Mouse (Mus musculus): Measurements from ENCODE around the gene Fhit. TPM values are rescaled to one million over a fixed set of nuclear protein-coding genes. Genes with fewer than 3 reads are reported as not detected.
A peak's percentile ranks its signal among the peaks of the same experiment; 100 is the strongest.

Gene Fhit
- total and polyA plus RNA-seq, 3 experiments: 2.9 to 12.5 (median 7.5) TPM

DNA sequence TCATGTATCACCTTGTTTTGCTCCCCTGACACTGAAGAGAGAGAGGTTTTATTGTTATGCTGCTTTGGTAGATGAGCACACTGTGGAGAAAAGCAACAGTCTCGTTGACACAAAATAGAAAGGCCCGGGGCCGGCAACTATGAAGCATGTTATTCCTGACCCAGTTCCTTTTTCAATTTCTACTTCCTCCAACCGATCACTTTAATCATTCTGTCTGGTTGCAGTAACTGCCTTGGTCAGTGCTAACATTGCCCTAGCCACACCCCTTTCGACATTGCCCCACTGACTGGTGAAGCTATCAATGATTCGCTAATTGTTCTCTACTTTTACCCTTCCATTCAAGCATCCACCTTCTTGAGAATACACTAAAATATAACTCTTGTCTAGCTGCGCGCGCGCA, 1028.0 kb downstream of the Fhit start:
- DNase-seq: no peak

DNA sequence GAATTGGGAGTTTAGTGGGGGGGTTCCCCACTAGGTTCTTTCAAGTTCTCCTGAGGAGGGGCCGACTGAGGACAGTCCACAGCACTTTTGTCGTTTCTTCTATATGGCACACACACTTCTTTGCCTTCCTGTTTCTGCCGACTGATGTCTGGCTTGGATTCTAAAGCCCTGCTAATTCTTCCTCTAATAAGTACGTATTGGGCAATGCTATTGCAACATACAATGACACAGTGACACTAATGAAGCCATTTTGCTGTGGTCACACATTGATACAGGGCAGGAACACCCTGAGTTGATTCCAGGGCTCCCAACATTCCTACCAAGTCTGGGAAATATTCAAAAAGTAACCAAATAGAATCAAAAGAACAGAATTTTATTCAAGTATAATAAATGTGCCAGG, 1032.2 kb downstream of the Fhit start:
- DNase-seq: no peak

DNA sequence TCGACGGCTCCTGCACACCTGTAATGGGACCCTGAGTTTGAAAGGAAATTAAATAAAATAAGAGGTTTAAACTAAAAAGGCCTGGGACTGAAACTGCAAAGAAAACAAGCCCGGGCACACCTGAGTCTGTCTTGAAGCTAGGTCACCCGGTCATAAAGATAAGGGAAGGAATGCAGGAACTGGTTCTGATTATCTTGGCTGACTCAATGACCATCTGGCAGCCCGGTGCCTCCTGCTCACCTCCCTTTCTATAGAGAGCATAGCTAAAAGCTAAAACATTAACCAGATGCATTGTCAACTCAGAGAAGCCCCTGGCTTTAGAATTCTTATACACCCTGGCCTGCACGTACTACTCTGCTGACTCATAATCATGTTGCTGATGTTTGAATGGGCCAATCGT, 1032.7 kb downstream of the Fhit start:
- no peak for DNase-seq

DNA sequence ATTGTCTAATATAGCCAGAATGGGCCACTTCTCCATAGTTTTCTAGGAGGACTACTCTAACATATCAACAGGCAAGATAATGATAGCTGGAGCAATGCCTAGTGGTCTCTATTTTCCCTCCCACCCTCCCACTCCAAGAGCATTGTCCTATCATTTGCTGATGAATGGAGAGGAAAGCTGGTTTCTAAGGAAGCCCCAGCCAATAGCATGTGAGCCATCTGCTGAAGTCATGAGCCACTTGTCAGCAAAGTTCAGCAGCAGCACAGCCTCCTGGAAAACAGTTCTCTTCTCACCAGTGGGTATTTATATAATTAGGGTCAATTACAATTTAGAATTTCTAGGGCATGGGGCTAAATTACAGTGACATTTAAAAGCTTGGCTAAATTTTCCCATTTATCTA, 1035.3 kb downstream of the Fhit start:
- DNase-seq: no peak

DNA sequence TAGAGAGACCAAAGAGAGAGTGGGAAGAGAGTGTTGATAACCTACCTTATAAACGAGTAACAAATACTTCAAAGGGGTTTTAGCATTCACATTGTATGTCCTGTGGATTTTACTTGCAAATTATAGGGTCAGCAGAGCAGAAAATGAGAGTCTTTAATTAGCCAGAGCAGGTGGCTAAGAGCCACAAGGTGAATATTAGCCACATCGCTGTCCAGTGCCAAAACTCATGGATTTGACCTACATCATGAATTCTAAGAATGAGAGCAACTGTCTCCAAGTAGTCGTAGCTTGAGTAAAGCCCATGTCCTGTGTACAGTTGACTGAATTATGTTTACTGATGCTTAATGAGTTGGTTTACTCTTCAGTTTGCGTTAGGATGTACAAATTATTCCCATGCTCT, 1039.7 kb downstream of the Fhit start:
- DNase-seq: no peak

DNA sequence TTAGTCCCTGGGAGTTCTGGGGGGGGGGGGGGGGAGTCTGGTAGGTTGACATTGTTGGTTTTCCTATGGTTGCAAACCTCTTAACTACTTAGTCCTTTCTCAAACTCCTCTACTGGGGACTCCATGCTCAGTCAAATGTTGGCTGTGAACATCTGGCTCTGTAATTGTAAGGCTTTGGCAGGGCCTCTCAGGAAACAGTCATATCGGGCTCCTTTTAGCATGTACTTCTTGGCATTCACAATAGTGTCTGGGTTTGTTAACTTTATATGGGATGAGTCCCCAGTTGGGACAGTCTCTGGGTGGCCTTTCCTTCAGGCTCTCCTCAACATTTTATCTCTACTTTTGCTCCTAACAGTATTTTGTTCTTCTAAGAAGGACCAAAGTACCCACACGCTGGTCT, 1065.6 kb downstream of the Fhit start:
- DNase-seq: no peak

DNA sequence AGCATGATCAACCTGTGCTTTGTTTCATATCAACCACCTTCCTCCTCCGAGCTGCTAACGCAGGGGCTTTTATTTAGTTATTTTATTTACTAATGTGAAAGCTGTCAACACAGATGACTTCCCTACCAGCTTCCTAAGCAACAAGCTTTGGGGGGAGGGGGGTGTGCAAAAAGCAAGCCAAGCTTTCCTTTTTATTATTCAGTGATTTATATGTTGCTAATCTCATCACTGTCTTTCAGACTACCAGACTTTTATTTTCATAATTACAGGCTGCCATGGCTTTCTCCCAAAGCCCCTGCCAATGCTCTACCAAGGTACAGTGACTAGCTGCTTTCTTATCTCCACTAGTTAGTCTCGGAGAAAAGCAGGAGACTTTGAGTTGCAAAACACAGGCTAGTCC, 1082.8 kb downstream of the Fhit start:
- DNase-seq: no peak

DNA sequence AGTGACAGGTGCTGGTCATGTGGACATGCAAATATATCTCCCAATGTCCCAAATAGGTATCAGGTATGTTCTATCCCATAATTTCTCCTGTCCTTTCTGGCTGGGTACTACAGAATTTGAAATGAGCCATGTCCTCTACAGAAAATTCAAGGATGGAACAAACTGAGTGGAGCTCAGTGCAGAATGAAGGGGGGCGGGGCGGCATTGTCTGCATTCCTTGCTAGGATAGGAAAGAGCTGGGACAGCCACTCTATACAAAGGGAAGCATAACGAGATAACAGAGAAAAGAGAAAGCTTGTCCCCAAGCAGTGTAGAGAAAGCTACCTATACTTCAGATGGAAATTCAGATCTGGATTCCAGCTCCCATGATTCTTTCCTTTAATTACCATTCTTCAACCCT, 1111.9 kb downstream of the Fhit start:
- DNase-seq: no peak

DNA sequence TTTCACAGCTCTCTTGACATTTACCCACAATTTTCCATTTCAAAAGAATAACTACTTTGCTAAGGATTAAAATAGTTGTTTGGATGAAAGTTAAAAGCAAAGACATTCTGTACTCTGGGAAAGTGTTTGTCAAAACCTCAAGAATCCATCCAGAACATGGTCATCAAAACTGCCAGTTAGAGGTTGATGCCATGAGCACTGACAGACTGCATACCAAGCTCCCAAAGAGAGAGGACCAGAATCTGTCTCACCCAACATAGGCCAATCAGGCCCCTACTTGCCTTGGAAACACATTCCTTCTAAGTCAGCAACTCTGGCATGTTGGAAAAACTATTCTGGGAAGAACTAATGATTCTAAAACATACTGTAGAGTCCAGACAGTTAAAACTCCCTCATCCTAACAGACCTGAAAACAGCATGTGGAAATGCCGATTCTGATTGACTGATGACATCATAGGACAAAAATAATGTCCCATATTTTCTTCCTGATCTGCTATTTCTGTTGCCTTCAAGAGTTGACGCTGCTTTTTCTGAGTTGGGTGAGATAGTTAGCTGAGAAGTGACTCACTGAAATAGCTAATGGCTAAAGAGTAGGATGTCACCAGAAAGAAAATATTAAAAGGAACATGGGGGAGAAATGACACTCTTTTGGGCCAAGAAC, 1114.6 kb downstream of the Fhit start:
- DNase-seq: no peak

DNA sequence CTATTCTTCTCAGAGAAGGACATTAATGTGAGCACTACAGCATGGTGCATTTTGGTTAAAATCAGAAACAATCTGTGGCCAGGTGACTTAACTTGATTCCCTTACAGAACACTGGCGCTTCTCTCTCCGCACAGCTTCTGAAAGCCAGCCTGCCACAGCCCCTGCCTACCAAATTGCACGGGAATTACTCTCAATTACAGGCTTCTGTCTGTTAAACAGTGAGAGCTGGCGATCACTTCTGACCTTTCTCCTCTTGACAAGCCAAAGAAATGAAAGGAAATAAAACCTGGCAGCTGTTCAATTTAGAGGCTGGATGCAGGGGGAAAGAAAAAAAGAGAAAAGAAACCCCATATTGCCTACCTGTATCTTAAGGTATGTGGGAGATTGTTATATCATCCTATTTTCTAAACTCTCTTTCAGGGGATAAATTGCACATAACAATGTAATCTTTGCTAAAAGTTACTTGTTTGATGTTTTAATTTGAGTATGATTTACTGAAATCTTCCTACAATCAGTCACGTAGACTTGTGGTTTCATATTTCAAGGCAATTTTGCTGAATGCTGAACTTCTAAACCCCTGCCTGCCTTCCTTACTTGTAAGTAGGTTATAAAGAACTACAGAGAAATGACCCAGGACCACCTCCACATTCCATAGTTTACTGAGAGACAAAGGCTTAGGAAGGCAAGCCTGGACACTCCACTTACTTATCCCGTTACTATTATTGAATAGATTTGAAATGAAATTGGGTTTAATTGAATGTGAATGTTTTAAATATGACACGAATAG, 1115.3 kb downstream of the Fhit start:
- DNase-seq: peak; percentile 4

DNA sequence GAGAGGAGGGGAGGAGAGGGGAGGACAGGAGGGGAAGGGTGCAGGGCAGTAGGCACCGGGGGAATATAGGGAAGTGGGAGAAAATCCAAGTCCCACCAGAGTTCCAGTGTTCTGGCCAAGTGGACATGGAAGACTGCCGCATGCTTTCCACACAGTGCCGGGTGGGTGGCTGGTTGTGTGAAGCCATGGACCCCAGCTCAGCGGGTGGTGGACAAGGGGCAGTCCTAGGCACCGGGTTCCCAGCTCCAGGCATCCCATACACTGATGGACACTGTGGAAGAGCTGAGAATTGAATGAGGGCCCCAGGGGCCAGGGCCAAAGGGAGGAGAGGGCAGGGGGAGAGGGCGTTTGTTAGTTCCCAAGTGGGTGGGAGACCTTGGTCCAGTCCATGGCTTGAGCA, 1123.8 kb downstream of the Fhit start:
- no peak for DNase-seq

DNA sequence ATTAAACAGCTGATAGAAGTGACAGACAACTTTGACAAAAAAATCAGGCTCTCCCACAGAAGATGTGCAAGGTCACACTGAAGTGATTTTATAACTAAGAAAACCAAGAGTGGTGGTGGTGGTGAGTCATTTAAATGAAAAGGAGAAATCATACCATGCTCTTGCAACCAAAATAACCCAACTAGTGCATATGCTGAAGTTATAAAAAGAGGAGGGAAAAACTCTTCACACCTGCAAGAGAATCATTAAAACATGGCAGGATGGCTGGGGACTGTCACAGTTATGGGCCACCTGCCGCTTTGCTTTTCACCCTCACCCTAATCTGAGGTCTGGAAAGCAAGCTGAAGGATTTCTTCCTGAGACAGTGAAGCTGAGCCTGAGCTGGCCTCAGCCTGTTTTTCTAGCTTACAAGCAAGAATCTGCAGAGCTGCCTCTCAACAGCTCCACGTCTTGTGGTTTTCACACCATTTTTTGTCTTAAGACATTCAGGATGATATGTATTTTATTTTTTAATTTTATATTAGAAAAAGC, 1125.1 kb downstream of the Fhit start:
- no peak for DNase-seq

DNA sequence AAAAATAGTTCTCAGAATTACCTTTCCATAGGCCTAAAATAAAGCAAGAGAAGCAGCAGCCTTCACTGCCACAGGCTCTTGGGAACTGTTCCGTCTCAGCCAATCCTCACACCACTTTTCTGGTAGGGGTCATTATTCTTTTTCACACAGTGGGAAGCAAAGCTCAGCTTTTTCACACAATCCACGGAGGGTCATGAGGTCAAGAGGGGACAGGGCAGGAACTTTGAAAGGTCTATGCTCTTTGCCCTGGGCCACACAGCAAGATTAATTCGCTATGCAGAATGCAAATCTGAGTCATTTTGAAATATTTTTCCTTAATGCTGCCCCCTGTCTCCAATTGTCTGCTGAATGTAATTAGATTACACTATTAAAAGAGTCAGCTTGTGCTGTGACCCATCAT, 1126.2 kb downstream of the Fhit start:
- DNase-seq: no peak

DNA sequence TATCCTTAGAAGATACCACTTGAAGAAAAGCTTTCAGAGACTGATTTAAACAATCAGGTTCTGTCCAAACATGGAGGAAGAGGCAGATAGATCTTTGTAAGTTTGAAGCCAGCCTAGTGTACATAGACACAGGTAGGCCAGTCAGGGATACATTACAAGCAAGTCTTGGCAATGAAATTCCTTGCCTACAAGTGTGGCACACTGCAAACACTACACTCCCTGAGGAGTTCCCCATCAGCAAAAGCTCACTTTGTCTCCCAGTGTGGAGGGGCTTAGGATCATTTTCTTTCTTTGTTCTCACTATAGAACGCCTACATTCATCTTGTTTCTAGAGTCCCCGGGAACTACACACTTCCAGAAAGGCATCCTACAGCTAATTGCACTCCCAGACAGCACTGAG, 1126.6 kb downstream of the Fhit start:
- no peak for DNase-seq

DNA sequence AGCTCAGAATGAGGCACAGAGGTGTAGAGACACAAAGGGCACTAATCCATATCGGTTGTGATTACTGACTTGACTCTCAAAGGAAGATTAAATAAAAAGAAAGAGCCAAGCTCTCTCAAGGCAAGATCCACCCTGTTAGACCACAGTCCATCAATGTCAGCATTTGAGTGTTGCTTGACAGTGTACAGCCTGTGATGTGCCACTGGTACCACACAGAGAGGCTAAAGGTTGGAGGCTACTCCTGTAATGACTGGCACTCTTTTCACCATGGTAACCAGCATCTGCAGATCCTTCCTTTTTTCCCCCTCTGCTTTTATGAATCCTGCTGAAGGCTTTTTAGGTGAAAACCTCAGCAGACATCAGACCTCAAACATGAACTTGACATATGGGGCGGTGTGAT, 1138.5 kb downstream of the Fhit start:
- no peak for DNase-seq

DNA sequence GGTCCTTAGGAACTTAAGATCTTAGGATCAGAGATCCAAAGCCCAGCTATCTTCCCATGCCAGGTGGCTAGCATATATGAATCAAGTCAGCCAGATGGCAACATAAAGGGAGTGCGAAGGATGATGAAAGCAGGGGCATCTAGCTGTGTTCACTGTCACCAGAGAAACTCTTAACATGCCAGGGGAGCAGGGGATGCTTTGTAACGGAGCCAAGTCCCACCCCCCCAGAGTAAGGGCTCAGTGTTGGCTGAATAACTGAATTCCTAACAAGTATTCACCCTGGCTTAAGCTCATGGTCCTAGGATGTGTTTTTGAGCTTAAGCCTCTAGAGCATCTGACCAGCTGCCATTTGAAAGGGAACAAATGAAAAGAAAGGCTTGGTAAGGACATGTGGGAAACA, 1139.5 kb downstream of the Fhit start:
- DNase-seq: no peak

DNA sequence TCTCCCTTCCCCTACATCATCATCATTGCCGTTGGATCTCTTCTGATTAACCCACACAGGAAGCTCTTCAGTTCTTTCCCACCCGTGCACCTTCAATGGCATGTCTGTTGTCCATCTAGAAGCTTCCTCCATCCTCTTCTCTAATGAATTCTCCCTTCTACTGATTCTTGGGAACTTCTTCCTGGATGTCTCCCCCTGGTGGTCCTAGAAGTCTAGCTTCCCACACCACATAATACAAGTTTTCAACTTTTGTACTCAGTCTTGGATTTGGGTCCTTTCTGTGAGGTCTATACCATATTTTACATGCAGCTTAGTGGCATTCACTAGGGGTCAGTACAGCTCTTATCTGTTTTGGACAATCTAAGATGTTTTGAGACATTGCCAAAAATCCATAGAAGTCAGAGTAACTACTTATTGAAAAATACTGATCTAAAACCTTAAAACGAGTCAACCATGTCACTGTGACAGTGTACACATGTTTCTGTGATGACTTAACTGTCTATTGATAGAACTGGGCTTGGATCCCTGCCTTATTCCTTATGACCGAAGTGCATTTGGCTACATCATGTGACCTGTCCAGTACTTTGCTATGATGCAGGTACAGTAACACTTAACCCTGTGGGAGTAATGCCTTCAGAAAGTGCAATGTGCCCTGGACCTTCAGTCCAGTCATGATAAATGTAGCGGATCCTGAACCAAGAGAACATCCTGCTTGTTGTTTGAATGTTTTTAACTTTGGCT, 1141.3 kb downstream of the Fhit start:
- DNase-seq: no peak

DNA sequence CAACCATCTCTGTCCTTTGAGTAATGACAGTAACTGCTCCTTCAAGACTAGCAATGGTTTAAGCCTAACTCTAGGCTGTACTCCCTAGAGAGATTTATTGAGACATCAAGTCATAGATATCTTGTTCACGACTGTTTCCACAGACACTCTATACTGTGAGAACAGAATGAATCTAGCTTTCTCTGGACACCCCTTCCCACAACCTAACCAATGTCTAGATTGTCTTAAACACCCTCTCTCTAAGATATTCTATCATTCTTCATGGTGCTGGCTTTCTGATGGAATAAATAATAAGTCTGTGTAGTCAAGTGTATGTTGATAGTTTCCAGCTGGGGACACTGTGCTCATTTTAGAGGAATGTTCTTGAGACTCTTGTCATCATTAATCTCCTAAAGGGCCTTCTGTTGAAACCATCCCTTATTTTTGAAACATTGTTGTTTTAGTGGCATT, 1148.0 kb downstream of the Fhit start:
- no peak for DNase-seq

DNA sequence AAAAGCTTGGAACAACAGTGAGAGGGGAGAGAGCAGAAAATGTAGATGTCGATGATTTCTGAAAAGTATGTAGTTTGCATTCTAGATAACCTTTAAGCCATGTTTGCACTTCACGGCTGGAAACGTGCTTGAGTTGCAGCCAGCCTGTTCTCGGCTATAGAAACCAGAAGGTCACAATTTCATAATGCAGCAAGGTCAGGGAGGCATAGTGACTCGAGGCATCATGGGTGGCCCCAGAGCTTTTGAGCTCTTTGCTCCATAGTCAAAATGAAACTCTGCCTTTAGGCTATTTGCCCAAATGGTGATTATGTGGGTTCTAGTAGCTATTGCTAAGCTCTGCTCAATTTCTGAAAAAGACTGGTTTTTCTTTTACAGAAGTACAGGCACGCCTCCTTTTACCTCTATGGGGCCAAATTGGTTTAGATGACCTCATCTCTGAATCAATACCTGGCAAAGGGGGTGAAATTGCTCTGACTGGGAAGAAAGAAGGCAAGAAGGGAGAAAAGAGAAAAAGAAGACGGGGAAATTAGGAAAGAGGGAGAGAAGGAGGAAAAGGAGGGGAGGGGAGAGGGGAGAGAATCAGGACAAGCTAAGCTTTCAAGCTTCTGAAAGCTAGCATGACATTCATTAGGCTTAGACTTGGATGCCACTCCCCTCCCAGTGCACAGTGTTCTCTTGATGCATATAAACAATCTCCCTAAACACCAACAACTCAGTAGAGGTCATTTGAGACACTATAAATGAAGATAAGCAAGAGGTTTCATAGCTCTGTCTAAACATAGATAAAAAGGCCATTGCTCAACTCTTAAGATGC, 1148.6 kb downstream of the Fhit start:
- peak; percentile 2 for DNase-seq

DNA sequence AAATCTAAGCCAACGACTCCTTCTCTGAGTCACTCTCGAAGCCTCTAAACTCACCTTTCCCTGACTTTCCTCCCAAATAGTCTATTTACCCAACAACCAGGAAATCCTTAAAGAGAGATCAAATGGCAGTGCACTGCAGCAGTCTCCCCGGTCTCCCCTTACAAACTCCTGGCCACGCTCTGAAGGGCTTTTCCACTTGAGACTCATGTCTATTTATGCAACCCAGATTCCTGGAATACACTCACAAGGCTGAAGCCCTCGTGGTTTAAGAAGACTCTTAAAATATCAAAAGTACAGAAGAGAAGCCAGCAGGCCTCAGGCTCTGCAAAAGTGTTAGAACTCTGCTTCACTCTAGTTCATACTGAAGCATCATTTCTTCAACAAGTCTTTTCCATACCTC, 1155.6 kb downstream of the Fhit start:
- no peak for DNase-seq

DNA sequence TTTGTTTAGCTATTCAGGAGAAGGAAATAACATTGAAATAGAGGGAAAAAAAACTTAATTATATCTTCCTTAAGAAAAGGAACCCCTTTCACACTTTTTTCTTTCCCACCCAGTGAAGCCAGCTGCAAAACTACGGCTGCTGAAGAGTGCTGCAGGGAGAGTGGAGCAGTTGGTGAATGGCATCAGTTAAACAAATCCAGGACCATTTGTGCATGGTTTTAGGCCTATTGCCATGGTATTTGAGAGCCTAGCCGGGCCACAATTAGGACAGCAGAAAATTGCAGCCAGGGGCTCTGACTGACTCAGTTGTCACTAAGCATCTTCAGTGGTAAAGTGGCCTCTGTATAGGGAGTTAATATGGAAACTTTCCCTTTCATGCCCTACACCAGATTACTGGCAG, 1158.0 kb downstream of the Fhit start:
- no peak for DNase-seq

DNA sequence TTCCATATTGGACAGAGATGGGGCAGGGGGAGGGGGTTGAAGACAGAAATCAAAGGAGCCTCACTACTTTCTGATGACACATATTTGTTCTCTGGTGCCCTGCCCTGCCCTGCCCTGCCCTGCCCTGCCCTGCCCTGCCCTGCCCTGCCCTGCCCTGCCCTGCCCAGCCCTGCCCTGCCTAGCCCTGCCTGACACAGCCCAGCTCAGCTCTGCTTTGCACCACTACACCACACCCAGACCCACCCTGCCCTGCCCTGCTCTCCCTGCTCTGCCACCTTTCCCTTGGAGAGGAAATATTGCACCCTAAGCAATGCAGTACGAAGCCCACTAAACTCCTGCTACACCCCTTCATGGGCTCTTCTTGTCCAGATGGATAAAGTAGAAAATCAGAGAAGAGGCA, 1171.2 kb downstream of the Fhit start:
- no peak for DNase-seq
